Mouse (Mus musculus) kidney, adult 2 months (tissue): ENCODE data around the gene Slit2.
A peak's percentile ranks its signal among the peaks of the same experiment; 100 is the strongest.

ENCODE experiments used
- CTCF ChIP-seq: fragments of 200-500 bp; conservative IDR thresholded peaks from 2 replicates; pipeline ENCODE4 v1.5.1; 2011; ENCODE audit warnings: low read depth, mild to moderate bottlenecking, control low read depth, low read length, moderate library complexity, mixed read lengths; ENCODE audit not compliant: insufficient read depth, insufficient read length
- POLR2A ChIP-seq: fragments of 200-500 bp; IDR thresholded peaks from one replicate; pipeline ENCODE4 v1.6.1; 2011; ENCODE audit warnings: low read depth, low read length, control low read depth

DNA sequence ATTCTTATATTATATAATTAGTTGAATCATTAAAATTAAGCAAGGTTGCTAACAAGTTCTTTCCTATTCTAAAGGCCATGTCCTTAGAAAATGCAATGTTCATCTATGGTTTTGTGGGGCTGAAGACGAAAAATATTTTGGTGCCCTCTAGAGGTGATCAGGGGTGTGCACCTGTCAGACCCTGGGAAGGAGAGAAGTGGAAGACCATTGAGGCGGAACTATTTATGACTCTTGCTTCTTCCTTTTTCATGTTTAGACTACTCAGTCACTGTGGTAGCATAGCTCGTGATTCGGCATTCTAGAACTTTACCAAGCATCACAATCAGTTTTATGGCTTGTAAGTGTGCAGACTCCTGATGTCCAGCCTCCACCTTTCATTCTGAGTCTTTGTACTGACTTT is 3.6 kb upstream of the Slit2 start:
- TF ChIP-seq POLR2A (no peak), CTCF (peak; percentile 62)
